ENCODE assay signal across 22 mouse cellular contexts in genomic region chr4:101369738-101370275, GRCm38 (mm10). TPM values are rescaled to one million over a fixed set of nuclear protein-coding genes. Genes with fewer than 3 reads are reported as not detected.
A peak's percentile ranks its signal among the peaks of the same experiment; 100 is the strongest.
DNase-seq lines count a peak whose midpoint lies in the region; ATAC-seq and TF ChIP-seq lines count a peak whose summit lies in the region.
"Had no signal": no experiment of that assay in that cellular context is flagged by ENCODE, and none has a peak within 500 bp of the region (broad histone marks: within the 10 kb centered on the region; RNA-seq: fewer than 3 reads in every experiment).

No protein-coding gene starts in this region.

- H3K79me2 ChIP-seq in liver, adult 2 months (ENCODE audit: control insufficient read depth, insufficient read depth, low read length), result no peaks in the 10 kb centered on the region

- H3K36me3 ChIP-seq in liver, adult 2 months (ENCODE audit: control insufficient read depth, insufficient read depth, low read length), result no peaks in the 10 kb centered on the region
- no peaks in the 10 kb centered on the region for H3K36me3 ChIP-seq in lung, postnatal 0 days (ENCODE audit: insufficient read depth, low read length)
- H3K36me3 ChIP-seq: forebrain, embryonic 10.5 days; heart, embryonic 15.5 days; hindbrain, embryonic 15.5 days; limb, embryonic 15.5 days had no signal

- TF ChIP-seq CTCF in liver, adult 2 months (IDR thresholded peaks at IDR 0.05; ENCODE audit: low read depth, low read length), result no peak
- no peak for TF ChIP-seq CTCF in lung, postnatal 0 days (IDR thresholded peaks at IDR 0.05)

- no peak for ATAC-seq in lung, postnatal 0 days
- ATAC-seq: forebrain, postnatal 0 days; Patski had no signal

- DNase-seq in embryo, embryonic 10.5 days (ENCODE audit: low spot score), result peak; percentile 19
- no peak for DNase-seq in embryo, embryonic 11 days
- DNase-seq in testis, postnatal 10 days (ENCODE audit: low spot score), result peak; percentile 24
- no peak for DNase-seq in testis, postnatal 14 days (ENCODE audit: low spot score)
- peak; percentile 92 for DNase-seq in liver, adult 2 months (ENCODE audit: extremely low read depth, low read depth, low spot score)
- DNase-seq in yolk sac, embryonic 10.5 days (ENCODE audit: low spot score), result peak; percentile 69
- DNase-seq in lung, postnatal 0 days (ENCODE audit: low spot score), result no peak
- DNase-seq in layer of hippocampus, adult 11-12 months (ENCODE audit: low spot score), result no peak
- DNase-seq: cerebellum, adult 11-12 months; cerebellum, postnatal 14 days; forebrain, postnatal 0 days; heart, postnatal 4 days; left cerebral cortex, postnatal 4 days; thymus, adult 18-20 months; thymus, postnatal 36 days had no signal

- no peaks in the 10 kb centered on the region for H3K9me3 ChIP-seq in lung, postnatal 0 days (ENCODE audit: low read length)
- H3K9me3 ChIP-seq: forebrain, embryonic 10.5 days; heart, embryonic 15.5 days; hindbrain, embryonic 15.5 days; limb, embryonic 15.5 days had no signal

- no peak overlapping the region for H3K4me2 ChIP-seq in lung, postnatal 0 days (replicated peaks; ENCODE audit: low read depth, low read length)
- H3K4me2 ChIP-seq: heart, embryonic 15.5 days; hindbrain, embryonic 15.5 days; limb, embryonic 15.5 days had no signal

- no peak for TF ChIP-seq POLR2A in liver, adult 2 months (IDR thresholded peaks at IDR 0.05; ENCODE audit: extremely low read depth, insufficient read depth, low read length)

- 57% methylated on average over 4 of the region's 4 CpGs for WGBS in liver, adult 2 months
- WGBS in lung, postnatal 0 days, result 72% methylated on average over 4 of the region's 4 CpGs

- peak overlapping the region; percentile 80 for H3K27ac ChIP-seq in liver, adult 2 months (replicated peaks; ENCODE audit: insufficient read depth, low read depth, low read length)
- H3K27ac ChIP-seq in lung, postnatal 0 days (ENCODE audit: low read length), result no peak overlapping the region
- H3K27ac ChIP-seq: forebrain, embryonic 10.5 days; heart, embryonic 15.5 days; hindbrain, embryonic 15.5 days; left cerebral cortex, adult 2 months; limb, embryonic 15.5 days; macrophage had no signal

- H3K27me3 ChIP-seq in liver, adult 2 months (ENCODE audit: control insufficient read depth, insufficient read depth, low read length), result no peaks in the 10 kb centered on the region
- no peaks in the 10 kb centered on the region for H3K27me3 ChIP-seq in lung, postnatal 0 days (replicated peaks; ENCODE audit: insufficient read depth, low read length)
- H3K27me3 ChIP-seq: heart, embryonic 15.5 days; hindbrain, embryonic 15.5 days; limb, embryonic 15.5 days; Patski had no signal

- H3K4me1 ChIP-seq in liver, adult 2 months (ENCODE audit: control insufficient read depth, insufficient read depth, low read length), result peaks cover 17% of the 10 kb centered on the region
- H3K4me1 ChIP-seq in lung, postnatal 0 days (ENCODE audit: insufficient read depth, low read depth, low read length), result no peaks in the 10 kb centered on the region
- H3K4me1 ChIP-seq: forebrain, embryonic 10.5 days; heart, embryonic 15.5 days; hindbrain, embryonic 15.5 days; limb, embryonic 15.5 days had no signal

- TF ChIP-seq EP300 in lung, postnatal 0 days (IDR thresholded peaks at IDR 0.05), result no peak

- H3K9ac ChIP-seq in liver, adult 2 months (ENCODE audit: low read depth, low read length), result no peak overlapping the region
- no peak overlapping the region for H3K9ac ChIP-seq in lung, postnatal 0 days (replicated peaks; ENCODE audit: low read depth)
- H3K9ac ChIP-seq: forebrain, postnatal 0 days; heart, embryonic 15.5 days; hindbrain, embryonic 15.5 days; limb, embryonic 15.5 days had no signal

- H3K4me3 ChIP-seq in liver, adult 2 months (ENCODE audit: insufficient read depth, low read depth, low read length), result no peak overlapping the region
- no peak overlapping the region for H3K4me3 ChIP-seq in lung, postnatal 0 days (ENCODE audit: low read depth, low read length)
- H3K4me3 ChIP-seq: forebrain, embryonic 10.5 days; heart, embryonic 15.5 days; hindbrain, embryonic 15.5 days; left cerebral cortex, adult 2 months; limb, embryonic 15.5 days had no signal

RNA-seq across cellular contexts. Expression of gene Ak4, which starts 49.3 kb away (rescaled TPM):
- total RNA-seq in liver, adult 2 months (2014; rRNA removed), result 55.7 and 58.7 TPM in 2 replicates
- 14.7 and 16.0 TPM in 2 replicates for polyA plus RNA-seq in liver, adult 2 months (2012; rRNA removed)
- 4.8 and 5.3 TPM in 2 replicates for polyA plus RNA-seq in lung, postnatal 0 days (2015; fragmentation: Nextera tagmentation; extraction: Ambion mirVana)

Comparison
In these comparisons a context has a peak if more than half of its experiments do, and no peak if none do; other contexts are left out.
1. DNase-seq: peak in embryo, embryonic 10.5 days (single experiment), testis, postnatal 10 days (single experiment), liver, adult 2 months (single experiment) and yolk sac, embryonic 10.5 days (single experiment); none in embryo, embryonic 11 days (single experiment), testis, postnatal 14 days (single experiment), lung, postnatal 0 days (single experiment) and layer of hippocampus, adult 11-12 months (single experiment).